Comparison of ENCODE assay signal across 32 mouse cellular contexts in the genomic region with DNA sequence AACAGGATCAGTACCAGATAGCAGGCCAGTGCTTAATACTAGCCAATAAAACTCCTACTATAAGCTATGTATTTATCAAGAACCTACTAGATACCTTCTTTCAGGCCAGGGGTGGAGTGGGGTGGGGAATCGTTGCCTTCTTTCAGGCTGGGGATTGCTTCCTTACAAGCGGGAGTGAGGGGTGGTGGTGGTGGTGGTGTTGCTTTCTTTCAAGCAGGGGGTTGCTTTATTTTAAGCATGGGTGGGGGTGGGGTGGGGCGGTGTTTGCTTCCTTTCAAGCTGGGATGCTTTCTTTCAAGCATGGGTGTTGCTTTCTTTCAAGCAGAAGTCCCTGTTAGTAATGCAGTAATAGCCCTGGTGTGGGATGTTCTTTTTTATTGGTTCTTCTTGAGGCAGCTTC. TPM values are rescaled to one million over a fixed set of nuclear protein-coding genes. Genes with fewer than 3 reads are reported as not detected.
DNase-seq lines count a peak whose midpoint lies in the region; ATAC-seq lines count a peak whose summit lies in the region.
"Had no signal": no experiment of that assay in that cellular context is flagged by ENCODE, and none has a peak within 500 bp of the region (broad histone marks: within the 10 kb centered on the region; RNA-seq: fewer than 3 reads in every experiment).

No protein-coding gene starts in this region.

- H3K27ac ChIP-seq in midbrain, embryonic 11.5 days (ENCODE audit: low read depth, low read length) = no peak overlapping the region
- H3K27ac ChIP-seq in midbrain, embryonic 15.5 days = no peak overlapping the region
- H3K27ac ChIP-seq: forebrain, embryonic 13.5 days; hindbrain, embryonic 14.5 days; liver, embryonic 12.5 days; midbrain, embryonic 13.5 days had no signal

- ATAC-seq in midbrain, embryonic 11.5 days (ENCODE audit: low FRiP score) = no peak
- ATAC-seq in midbrain, embryonic 15.5 days (replicated peaks) = no peak
- ATAC-seq: forebrain, embryonic 13.5 days; intestine, postnatal 0 days; liver, embryonic 12.5 days; liver, postnatal 0 days; midbrain, embryonic 13.5 days had no signal

- H3K4me3 ChIP-seq in midbrain, embryonic 11.5 days (ENCODE audit: low read depth, low read length) = no peak overlapping the region
- no peak overlapping the region for H3K4me3 ChIP-seq in midbrain, embryonic 15.5 days
- H3K4me3 ChIP-seq: forebrain, embryonic 13.5 days; liver, embryonic 12.5 days; megakaryocyte, embryonic 14.5 days; midbrain, embryonic 13.5 days had no signal

- no peaks in the 10 kb centered on the region for H3K4me1 ChIP-seq in midbrain, embryonic 11.5 days (ENCODE audit: control insufficient read depth, insufficient read depth, low read length)
- H3K4me1 ChIP-seq in midbrain, embryonic 15.5 days = no peaks in the 10 kb centered on the region
- H3K4me1 ChIP-seq: forebrain, embryonic 13.5 days; liver, embryonic 12.5 days; megakaryocyte, embryonic 14.5 days; midbrain, embryonic 13.5 days had no signal

- no peaks in the 10 kb centered on the region for H3K36me3 ChIP-seq in midbrain, embryonic 11.5 days (ENCODE audit: control insufficient read depth, insufficient read depth, low read length)
- H3K36me3 ChIP-seq in midbrain, embryonic 15.5 days (replicated peaks) = no peaks in the 10 kb centered on the region
- H3K36me3 ChIP-seq: liver, embryonic 12.5 days; midbrain, embryonic 13.5 days had no signal

- no peak overlapping the region for H3K4me2 ChIP-seq in midbrain, embryonic 11.5 days
- H3K4me2 ChIP-seq in midbrain, embryonic 15.5 days = no peak overlapping the region
- H3K4me2 ChIP-seq: forebrain, embryonic 13.5 days; heart, embryonic 11.5 days; hindbrain, embryonic 14.5 days; liver, embryonic 12.5 days; midbrain, embryonic 13.5 days had no signal

- H3K27me3 ChIP-seq in midbrain, embryonic 11.5 days (ENCODE audit: control insufficient read depth, insufficient read depth, low read length) = no peaks in the 10 kb centered on the region
- H3K27me3 ChIP-seq in midbrain, embryonic 15.5 days (replicated peaks) = no peaks in the 10 kb centered on the region
- H3K27me3 ChIP-seq: CH12.LX; forebrain, embryonic 13.5 days; liver, embryonic 12.5 days; megakaryocyte, embryonic 14.5 days; midbrain, embryonic 13.5 days had no signal

- H3K9ac ChIP-seq in midbrain, embryonic 11.5 days (ENCODE audit: low read length) = no peak overlapping the region
- no peak overlapping the region for H3K9ac ChIP-seq in midbrain, embryonic 15.5 days
- H3K9ac ChIP-seq: forebrain, embryonic 13.5 days; hindbrain, embryonic 14.5 days; liver, embryonic 12.5 days; liver, postnatal 0 days; midbrain, embryonic 13.5 days had no signal

- intact Hi-C loops in heart, postnatal 25 days (cut with DNase I) = loop anchor here (1.0 kb wide), 1 partner anchor 11 kb away; no protein-coding TSS in a partner anchor

- WGBS in midbrain, embryonic 11.5 days = 10% methylated on average over 3 of the region's 3 CpGs
- WGBS in midbrain, embryonic 15.5 days = 15% methylated on average over 3 of the region's 3 CpGs

- no peaks in the 10 kb centered on the region for H3K9me3 ChIP-seq in midbrain, embryonic 11.5 days (ENCODE audit: control insufficient read depth, low read length)
- H3K9me3 ChIP-seq in midbrain, embryonic 15.5 days = no peaks in the 10 kb centered on the region
- H3K9me3 ChIP-seq: forebrain, embryonic 13.5 days; liver, embryonic 12.5 days; megakaryocyte, embryonic 14.5 days; midbrain, embryonic 13.5 days had no signal

- DNase-seq in heart, adult 11 months = peak; percentile 59
- no peak for DNase-seq in heart, postnatal 25 days (ENCODE audit: low spot score)
- DNase-seq in midbrain, embryonic 11.5 days (ENCODE audit: low spot score, missing footprints) = peak; percentile 41
- DNase-seq in T-cell, adult 2 months (ENCODE audit: low spot score) = peak; percentile 60
- no peak for DNase-seq in testis, postnatal 14 days (ENCODE audit: low spot score)
- DNase-seq in layer of hippocampus, postnatal 36 days = no peak
- DNase-seq: adrenal gland, postnatal 10 days; cerebellum, adult 11 months; cerebellum, adult 9-10 months; cerebellum, postnatal 36 days; gastrocnemius, postnatal 14 days; heart, adult 18-20 months; heart, postnatal 4 days; kidney, adult 9 months; kidney, postnatal 14 days; left cerebral cortex, postnatal 4 days; liver, postnatal 0 days had no signal

RNA-seq across cellular contexts. Expression of gene Clec2i, which starts 18.5 kb away (rescaled TPM):
- total RNA-seq in heart, postnatal 25 days (2021) = under 1 TPM in 1 of 2 experiments, not detected in 1; 0.23 TPM
- not detected in 2 replicates for polyA plus RNA-seq in midbrain, embryonic 11.5 days (2014; fragmentation: Nextera tagmentation; extraction: Ambion mirVana)
- 0.06 TPM in 1 of 2 replicates, not detected in the other for polyA plus RNA-seq in midbrain, embryonic 15.5 days (2015; fragmentation: Nextera tagmentation; extraction: Ambion mirVana)
- not detected for total RNA-seq in layer of hippocampus, postnatal 36 days (2021)
- total RNA-seq: gastrocnemius, postnatal 14 days; heart, postnatal 4 days; layer of hippocampus, postnatal 10 days; left cerebral cortex, postnatal 4 days had no signal
- polyA plus RNA-seq: C2C12; embryonic facial prominence, embryonic 11.5 days; forebrain, embryonic 13.5 days; heart, embryonic 11.5 days; hindbrain, embryonic 14.5 days; liver, embryonic 12.5 days; midbrain, embryonic 13.5 days; neural tube, embryonic 14.5 days had no signal

RNA-seq across cellular contexts. Expression of gene BC035044, which starts 22.1 kb away (rescaled TPM):
- total RNA-seq in heart, postnatal 25 days (2021) = under 1 TPM; 0.28 to 0.42 TPM
- 0.67 and 0.90 TPM in 2 replicates for polyA plus RNA-seq in midbrain, embryonic 11.5 days (2014; fragmentation: Nextera tagmentation; extraction: Ambion mirVana)
- polyA plus RNA-seq in midbrain, embryonic 15.5 days (2015; fragmentation: Nextera tagmentation; extraction: Ambion mirVana) = 0.51 and 0.62 TPM in 2 replicates
- total RNA-seq in layer of hippocampus, postnatal 36 days (2021) = 1 to 10 TPM; 2.1 to 2.2 TPM
- polyA plus RNA-seq: C2C12 had no signal

RNA-seq across cellular contexts. Expression of gene Klrb1b, which starts 42.7 kb away (rescaled TPM):
- total RNA-seq in heart, postnatal 25 days (2021) = under 1 TPM in 1 of 2 experiments, not detected in 1; 0.10 TPM
- polyA plus RNA-seq in midbrain, embryonic 11.5 days (2014; fragmentation: Nextera tagmentation; extraction: Ambion mirVana) = not detected in 2 replicates
- polyA plus RNA-seq in midbrain, embryonic 15.5 days (2015; fragmentation: Nextera tagmentation; extraction: Ambion mirVana) = not detected in 2 replicates
- not detected for total RNA-seq in layer of hippocampus, postnatal 36 days (2021)
- total RNA-seq: CH12.LX; gastrocnemius, postnatal 14 days; heart, postnatal 4 days; layer of hippocampus, postnatal 10 days; left cerebral cortex, postnatal 4 days had no signal
- polyA plus RNA-seq: C2C12; embryonic facial prominence, embryonic 11.5 days; forebrain, embryonic 13.5 days; heart, embryonic 11.5 days; hindbrain, embryonic 14.5 days; liver, embryonic 12.5 days; midbrain, embryonic 13.5 days; neural tube, embryonic 14.5 days had no signal

RNA-seq across cellular contexts. Expression of gene Gm44511, which starts 42.7 kb away (rescaled TPM):
- not detected for total RNA-seq in heart, postnatal 25 days (2021)
- not detected in 2 replicates for polyA plus RNA-seq in midbrain, embryonic 11.5 days (2014; fragmentation: Nextera tagmentation; extraction: Ambion mirVana)
- polyA plus RNA-seq in midbrain, embryonic 15.5 days (2015; fragmentation: Nextera tagmentation; extraction: Ambion mirVana) = not detected in 2 replicates
- not detected for total RNA-seq in layer of hippocampus, postnatal 36 days (2021)
- total RNA-seq: adrenal gland, postnatal 10 days; CH12.LX; gastrocnemius, postnatal 14 days; heart, adult 18-20 months; heart, postnatal 4 days; layer of hippocampus, postnatal 10 days; left cerebral cortex, postnatal 4 days had no signal
- polyA plus RNA-seq: C2C12; embryonic facial prominence, embryonic 11.5 days; forebrain, embryonic 13.5 days; heart, embryonic 11.5 days; heart, embryonic 16.5 days; hindbrain, embryonic 14.5 days; intestine, postnatal 0 days; limb, embryonic 14.5 days; liver, embryonic 12.5 days; liver, postnatal 0 days; midbrain, embryonic 13.5 days; neural tube, embryonic 14.5 days had no signal

Comparison
In these comparisons a context has a peak if more than half of its experiments do, and no peak if none do; other contexts are left out.
1. DNase-seq: peak in heart, adult 11 months (single experiment), midbrain, embryonic 11.5 days (single experiment) and T-cell, adult 2 months (single experiment); none in heart, postnatal 25 days (single experiment), testis, postnatal 14 days (single experiment) and layer of hippocampus, postnatal 36 days (0 of 2).